8 mouse cellular contexts compared by ENCODE assay signal in genomic region chr11:119215905-119216507, GRCm38 (mm10). TPM values are rescaled to one million over a fixed set of nuclear protein-coding genes. Genes with fewer than 3 reads are reported as not detected.
A peak's percentile ranks its signal among the peaks of the same experiment; 100 is the strongest.
DNase-seq lines count a peak whose midpoint lies in the region; ATAC-seq and TF ChIP-seq lines count a peak whose summit lies in the region.

No protein-coding gene starts in this region.

- peak; percentile 94 for DNase-seq in cerebellum, adult 11 months
- DNase-seq in cerebellum, postnatal 10 days: peak; percentile 99
- DNase-seq in heart, adult 18-20 months: peak; percentile 82 to 84
- peak; percentile 52 for DNase-seq in liver, postnatal 0 days
- peak; percentile 74 for DNase-seq in skeletal muscle tissue, adult 2 months (ENCODE audit: low read depth, low spot score)

- no peaks in the 10 kb centered on the region for H3K36me3 ChIP-seq in intestine, embryonic 16.5 days (ENCODE audit: control insufficient read depth, insufficient read depth, low read length)
- H3K36me3 ChIP-seq in liver, postnatal 0 days (replicated peaks; ENCODE audit: insufficient read depth, low read length): no peaks in the 10 kb centered on the region

- WGBS in intestine, embryonic 16.5 days: 36% methylated on average over 9 of the region's 9 CpGs
- WGBS in liver, postnatal 0 days (ENCODE audit: insufficient replicate concordance): 43% methylated on average over 9 of the region's 9 CpGs

- H3K27ac ChIP-seq in intestine, embryonic 16.5 days (ENCODE audit: low read length): peak overlapping the region; percentile 92
- H3K27ac ChIP-seq in liver, postnatal 0 days (ENCODE audit: low read depth): peak overlapping the region; percentile 87

- no peak for TF ChIP-seq CTCF in liver, postnatal 0 days (IDR thresholded peaks at IDR 0.05; ENCODE audit: low read depth)

- H3K4me2 ChIP-seq in intestine, embryonic 16.5 days (ENCODE audit: low read depth, low read length): peak overlapping the region; percentile 80
- H3K4me2 ChIP-seq in liver, postnatal 0 days (ENCODE audit: low read depth, low read length): peak overlapping the region; percentile 64

- H3K9me3 ChIP-seq in intestine, embryonic 16.5 days (ENCODE audit: control insufficient read depth, low read length): no peaks in the 10 kb centered on the region
- H3K9me3 ChIP-seq in liver, postnatal 0 days (ENCODE audit: low read length): no peaks in the 10 kb centered on the region

- H3K9ac ChIP-seq in intestine, embryonic 16.5 days (ENCODE audit: low read depth, low read length): peak overlapping the region; percentile 61
- H3K9ac ChIP-seq in liver, postnatal 0 days (replicated peaks): peak overlapping the region; percentile 27; the same call in 1 of the 2 replicates

- peaks cover 73% of the 10 kb centered on the region for H3K4me1 ChIP-seq in intestine, embryonic 16.5 days (ENCODE audit: control insufficient read depth, insufficient read depth, low read length)
- H3K4me1 ChIP-seq in liver, postnatal 0 days (ENCODE audit: insufficient read depth): peaks cover 28% of the 10 kb centered on the region

- TF ChIP-seq EP300 in liver, postnatal 0 days (IDR thresholded peaks at IDR 0.05; ENCODE audit: low read depth): no peak

- H3K27me3 ChIP-seq in intestine, embryonic 16.5 days (replicated peaks; ENCODE audit: control insufficient read depth, insufficient read depth, low read length): no peaks in the 10 kb centered on the region
- no peaks in the 10 kb centered on the region for H3K27me3 ChIP-seq in liver, postnatal 0 days (ENCODE audit: insufficient read depth, low read length)

- H3K4me3 ChIP-seq in intestine, embryonic 16.5 days (ENCODE audit: low read length): peak overlapping the region; percentile 38
- H3K4me3 ChIP-seq in liver, postnatal 0 days (ENCODE audit: low read depth, low read length): no peak overlapping the region

- ATAC-seq in cerebellum, adult (ENCODE audit: insufficient number of reproducible peaks, low FRiP score, low TSS enrichment): no peak
- ATAC-seq in intestine, embryonic 16.5 days: peak; percentile 21; the same call in 1 of the 2 replicates
- peak; percentile 18 for ATAC-seq in liver, postnatal 0 days
- no peak for ATAC-seq in CD4-positive, CD25-positive, alpha-beta regulatory T cell, adult 4 months

RNA-seq across cellular contexts. Expression of gene Tbc1d16, which starts 12.3 kb away (rescaled TPM):
- total RNA-seq in heart, adult 18-20 months (2021): 10 to 100 TPM; 54.9 to 56.9 TPM
- polyA plus RNA-seq in intestine, embryonic 16.5 days (2015; fragmentation: Nextera tagmentation; extraction: Ambion mirVana): 11.0 and 12.7 TPM in 2 replicates
- polyA plus RNA-seq in liver, postnatal 0 days (2015; fragmentation: Nextera tagmentation; extraction: Ambion mirVana): 1.0 and 1.5 TPM in 2 replicates
- 1 to 10 TPM in 1 of 2 experiments, under 1 TPM in 1; 0.72 to 1.0 TPM for polyA plus RNA-seq in CD4-positive, CD25-positive, alpha-beta regulatory T cell, adult 4 months (2017; shearing (Covaris generic))

RNA-seq across cellular contexts. Expression of gene Ccdc40, which starts 12.4 kb away (rescaled TPM):
- total RNA-seq in heart, adult 18-20 months (2021): under 1 TPM; 0.17 to 0.21 TPM
- polyA plus RNA-seq in intestine, embryonic 16.5 days (2015; fragmentation: Nextera tagmentation; extraction: Ambion mirVana): 1.4 and 2.8 TPM in 2 replicates
- polyA plus RNA-seq in liver, postnatal 0 days (2015; fragmentation: Nextera tagmentation; extraction: Ambion mirVana): 0.89 and 0.95 TPM in 2 replicates
- polyA plus RNA-seq in CD4-positive, CD25-positive, alpha-beta regulatory T cell, adult 4 months (2017; shearing (Covaris generic)): 1 to 10 TPM; 2.9 to 3.6 TPM

RNA-seq across cellular contexts. Expression of gene Gaa, which starts 51.7 kb away (rescaled TPM):
- 100 to 1,000 TPM in 1 of 2 experiments, 10 to 100 TPM in 1; 91.3 to 110 TPM for total RNA-seq in heart, adult 18-20 months (2021)
- 90.5 and 99.0 TPM in 2 replicates for polyA plus RNA-seq in intestine, embryonic 16.5 days (2015; fragmentation: Nextera tagmentation; extraction: Ambion mirVana)
- 28.6 and 29.0 TPM in 2 replicates for polyA plus RNA-seq in liver, postnatal 0 days (2015; fragmentation: Nextera tagmentation; extraction: Ambion mirVana)
- polyA plus RNA-seq in CD4-positive, CD25-positive, alpha-beta regulatory T cell, adult 4 months (2017; shearing (Covaris generic)): 10 to 100 TPM; 11.5 to 27.8 TPM

Comparison
In these comparisons a context has a peak if more than half of its experiments do, and no peak if none do; other contexts are left out.
1. ATAC-seq: peak in intestine, embryonic 16.5 days (single experiment) and liver, postnatal 0 days (single experiment); none in cerebellum, adult (single experiment) and CD4-positive, CD25-positive, alpha-beta regulatory T cell, adult 4 months (single experiment).
2. Peak in every context shown above with its lines, with median percentiles within 50 percentile points of each other: DNase-seq.